In the genomic region with DNA sequence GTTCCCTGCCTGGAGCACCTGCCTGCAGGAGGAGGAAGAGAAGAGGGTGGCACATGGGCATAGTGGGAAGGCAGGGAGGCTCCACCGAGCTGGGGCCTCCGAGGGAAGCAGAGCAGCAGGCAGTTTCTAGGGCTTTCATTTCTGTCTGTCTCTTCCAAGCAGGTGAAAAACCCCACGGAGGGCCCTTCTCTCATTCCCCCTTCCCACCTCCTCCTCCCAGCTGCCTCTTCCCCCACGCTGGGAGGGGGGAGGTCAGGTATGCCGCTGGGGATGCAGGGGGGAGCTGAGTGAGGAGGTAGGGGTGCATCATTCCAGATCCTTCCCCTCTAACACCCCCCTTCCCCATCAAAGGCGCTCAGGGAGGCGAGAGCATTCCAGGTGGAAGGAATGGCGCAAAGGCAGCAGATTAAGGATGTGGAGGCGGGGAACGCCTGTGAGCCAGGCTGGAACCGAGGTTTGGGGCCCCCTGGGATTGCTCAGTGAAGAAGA, we compare ENCODE assay signal across 8 mouse cellular contexts. TPM values are rescaled to one million over a fixed set of nuclear protein-coding genes. Genes with fewer than 3 reads are reported as not detected.
DNase-seq lines count a peak whose midpoint lies in the region; ATAC-seq and TF ChIP-seq lines count a peak whose summit lies in the region.
"Had no signal": no experiment of that assay in that cellular context is flagged by ENCODE, and none has a peak within 500 bp of the region (broad histone marks: within the 10 kb centered on the region; RNA-seq: fewer than 3 reads in every experiment).

No protein-coding gene starts in this region.

- no peaks in the 10 kb centered on the region for H3K27me3 ChIP-seq in embryonic facial prominence, embryonic 14.5 days (replicated peaks; ENCODE audit: control insufficient read depth, insufficient read depth, low read length)
- no peaks in the 10 kb centered on the region for H3K27me3 ChIP-seq in hindbrain, embryonic 14.5 days (ENCODE audit: control insufficient read depth, insufficient read depth, low read length)

- peak; percentile 30 to 48 for DNase-seq in left cerebral cortex, adult 2 months (ENCODE audit: extremely low spot score in 1 of 2, low spot score in 2 of 2)
- no peak for DNase-seq in left cerebral cortex, adult 18-20 months (ENCODE audit: low spot score in 2 of 2)
- DNase-seq in embryonic facial prominence, embryonic 14.5 days (ENCODE audit: low spot score): peak; percentile 76
- no peak for DNase-seq in hindbrain, embryonic 14.5 days (ENCODE audit: low spot score)
- DNase-seq in right cerebral cortex, postnatal 10 days (ENCODE audit: low spot score in 2 of 2): peak; percentile 58 to 61
- no peak for DNase-seq in layer of hippocampus, adult 9-10 months (ENCODE audit: low spot score)
- DNase-seq in c-Kit-positive CD71-positive TER-119-positive erythroid progenitor cells, embryonic 14.5 days (ENCODE audit: low spot score): no peak

- H3K27ac ChIP-seq in left cerebral cortex, adult 2 months: peak overlapping the region; percentile 0; the same call in 1 of the 2 replicates
- peak overlapping the region; percentile 50; the same call in 1 of the 2 replicates for H3K27ac ChIP-seq in embryonic facial prominence, embryonic 14.5 days (replicated peaks; ENCODE audit: low read depth, low read length)
- H3K27ac ChIP-seq in hindbrain, embryonic 14.5 days: 0 out of 2 replicates have a peak overlapping the region, but pooled peaks have one; percentile 15

- H3K4me3 ChIP-seq in left cerebral cortex, adult 2 months: no peak overlapping the region
- no peak overlapping the region for H3K4me3 ChIP-seq in embryonic facial prominence, embryonic 14.5 days (ENCODE audit: low read depth, low read length)
- H3K4me3 ChIP-seq in hindbrain, embryonic 14.5 days (replicated peaks; ENCODE audit: low read length): no peak overlapping the region
- H3K4me3 ChIP-seq: myocyte had no signal

- intact Hi-C loops in left cerebral cortex, adult 2 months (cut with DNase I): no loop called here

- ATAC-seq in embryonic facial prominence, embryonic 14.5 days (ENCODE audit: low read depth): 0 out of 2 replicates have a peak, but pooled peaks have one; percentile 15
- no peak for ATAC-seq in hindbrain, embryonic 14.5 days (ENCODE audit: low FRiP score)

- H3K9ac ChIP-seq in embryonic facial prominence, embryonic 14.5 days (ENCODE audit: low read depth, low read length): no peak overlapping the region
- no peak overlapping the region for H3K9ac ChIP-seq in hindbrain, embryonic 14.5 days

- H3K4me1 ChIP-seq in embryonic facial prominence, embryonic 14.5 days (ENCODE audit: control insufficient read depth, insufficient read depth, low read length): peaks cover 34% of the 10 kb centered on the region
- peaks cover 18% of the 10 kb centered on the region; the same call in 1 of the 2 replicates for H3K4me1 ChIP-seq in hindbrain, embryonic 14.5 days (replicated peaks; ENCODE audit: control insufficient read depth, insufficient read depth, low read length)

- 4% methylated on average over 11 of the region's 11 CpGs for WGBS in embryonic facial prominence, embryonic 14.5 days
- WGBS in hindbrain, embryonic 14.5 days: 7% methylated on average over 11 of the region's 11 CpGs

- H3K9me3 ChIP-seq in embryonic facial prominence, embryonic 14.5 days (ENCODE audit: control insufficient read depth, low read length): 0 out of 2 replicates have a peak, but pooled peaks cover 6% of the 10 kb centered on the region
- no peaks in the 10 kb centered on the region for H3K9me3 ChIP-seq in hindbrain, embryonic 14.5 days (ENCODE audit: control insufficient read depth, low read length)

- no peaks in the 10 kb centered on the region for H3K36me3 ChIP-seq in embryonic facial prominence, embryonic 14.5 days (ENCODE audit: control insufficient read depth, insufficient read depth, low read length)
- no peaks in the 10 kb centered on the region for H3K36me3 ChIP-seq in hindbrain, embryonic 14.5 days (replicated peaks; ENCODE audit: control insufficient read depth, insufficient read depth)

- H3K4me2 ChIP-seq in embryonic facial prominence, embryonic 14.5 days (ENCODE audit: low read depth, low read length): peak overlapping the region; percentile 10; the same call in 1 of the 2 replicates
- H3K4me2 ChIP-seq in hindbrain, embryonic 14.5 days (replicated peaks): no peak overlapping the region

- no peak for TF ChIP-seq CTCF in left cerebral cortex, adult 2 months (IDR thresholded peaks at IDR 0.05)

RNA-seq across cellular contexts. Expression of a gene that starts 9.4 kb away (rescaled TPM):
- total RNA-seq in left cerebral cortex, adult 2 months (2021): 10 to 100 TPM; 25.7 to 34.3 TPM
- 10 to 100 TPM; 25.7 to 28.2 TPM for total RNA-seq in left cerebral cortex, adult 18-20 months (2021)
- 83.4 and 92.4 TPM in 2 replicates for polyA plus RNA-seq in embryonic facial prominence, embryonic 14.5 days (2014; fragmentation: Nextera tagmentation; extraction: Ambion mirVana)
- polyA plus RNA-seq in hindbrain, embryonic 14.5 days (2014; fragmentation: Nextera tagmentation; extraction: Ambion mirVana): 21.0 and 23.9 TPM in 2 replicates

Comparison
In these comparisons a context has a peak if more than half of its experiments do, and no peak if none do; other contexts are left out.
1. DNase-seq: peak in left cerebral cortex, adult 2 months (2 of 2), embryonic facial prominence, embryonic 14.5 days (single experiment) and right cerebral cortex, postnatal 10 days (2 of 2); none in left cerebral cortex, adult 18-20 months (0 of 2), hindbrain, embryonic 14.5 days (single experiment), layer of hippocampus, adult 9-10 months (single experiment) and c-Kit-positive CD71-positive TER-119-positive erythroid progenitor cells, embryonic 14.5 days (single experiment).
2. H3K27ac ChIP-seq: peak in every context shown above with its lines; median percentile 50 in embryonic facial prominence, embryonic 14.5 days; 15 in hindbrain, embryonic 14.5 days; 0 in left cerebral cortex, adult 2 months.